Mouse (Mus musculus) brain, embryonic 18.5 days (tissue): Measurements from ENCODE around the gene Senp7.
A peak's percentile ranks its signal among the peaks of the same experiment; 100 is the strongest.
"Not testable (repeated sequence)": the region's sequence is repeated elsewhere in the genome, so short reads cannot be mapped to it uniquely, and the experiment has no call there.

Experiments used
- DNase-seq: peaks from one replicate; pipeline ENCODE4 v3.0.0-alpha.2; 2012; ENCODE audit warnings: low read depth, low spot score

Senp7 gene

GRCm38 (mm10) chr16:56048038-56048437, at the start of gene Senp7:
Senp7 (plus strand) TSS chr16:56048338.
- DNase-seq, result not testable (repeated sequence)

- no peak for DNase-seq
These were observed 41.3 kb upstream of the Senp7 start for GRCm38 (mm10) chr16:56006798-56007197.

- no peak for DNase-seq
These were observed 39.3 kb upstream of the Senp7 start for GRCm38 (mm10) chr16:56008862-56009261.

GRCm38 (mm10) chr16:56012789-56013743, 35.1 kb upstream of the Senp7 start:
- DNase-seq, result no peak

GRCm38 (mm10) chr16:56014076-56014475, 34.1 kb upstream of the Senp7 start:
- DNase-seq, result no peak

GRCm38 (mm10) chr16:56019660-56020059, 28.5 kb upstream of the Senp7 start:
- no peak for DNase-seq

- DNase-seq, result no peak
These were observed 20.1 kb upstream of the Senp7 start for GRCm38 (mm10) chr16:56027854-56028629.

GRCm38 (mm10) chr16:56028722-56029551, 19.2 kb upstream of the Senp7 start:
- DNase-seq, result no peak

- peak; percentile 93 for DNase-seq
These were observed 18.5 kb upstream of the Senp7 start, which contains the start of gene Pcnp for GRCm38 (mm10) chr16:56029661-56030082. Pcnp (minus strand) TSS chr16:56029739.

- DNase-seq, result no peak
These were observed 13.6 kb upstream of the Senp7 start for GRCm38 (mm10) chr16:56034566-56034965.

GRCm38 (mm10) chr16:56036501-56036900, 11.6 kb upstream of the Senp7 start:
- no peak for DNase-seq

- DNase-seq, result peak; percentile 76
These were observed 10.8 kb upstream of the Senp7 start, which contains the start of gene Trmt10c for GRCm38 (mm10) chr16:56037138-56038010. Trmt10c (minus strand) TSS chr16:56037819.

- DNase-seq, result no peak
These were observed 10.0 kb upstream of the Senp7 start for GRCm38 (mm10) chr16:56038090-56038489.

GRCm38 (mm10) chr16:56055911-56056310, 7.8 kb downstream of the Senp7 start:
- DNase-seq, result no peak

- no peak for DNase-seq
These were observed 8.9 kb downstream of the Senp7 start for GRCm38 (mm10) chr16:56056944-56057590.

GRCm38 (mm10) chr16:56058151-56058550, 10.0 kb downstream of the Senp7 start:
- no peak for DNase-seq

GRCm38 (mm10) chr16:56061995-56062594, 14.0 kb downstream of the Senp7 start:
- DNase-seq, result no peak

GRCm38 (mm10) chr16:56062981-56063380, 14.8 kb downstream of the Senp7 start:
- DNase-seq, result no peak

GRCm38 (mm10) chr16:56064334-56064990, 16.3 kb downstream of the Senp7 start:
- peak; percentile 71 for DNase-seq
